In the genomic region with DNA sequence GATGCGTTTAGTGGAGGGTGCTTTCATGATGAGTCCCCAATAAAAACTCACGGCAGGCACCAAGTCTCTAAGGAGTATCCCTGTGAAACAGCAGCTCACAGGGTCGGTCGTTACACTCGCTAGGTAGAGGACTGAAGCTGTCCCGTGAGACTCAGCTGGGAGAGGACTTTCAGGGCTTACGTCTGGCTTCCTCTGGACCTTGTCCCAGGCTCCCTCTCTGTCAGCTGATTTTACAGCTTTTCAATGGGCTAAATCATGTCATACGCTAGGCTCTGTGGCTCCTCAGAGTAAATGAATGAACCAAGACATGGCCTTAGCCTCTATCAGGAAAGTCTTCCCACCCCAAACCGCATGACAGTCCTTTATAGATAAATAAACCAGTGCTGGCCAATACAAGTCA, we compare ENCODE assay signal across 18 mouse cellular contexts. TPM values are rescaled to one million over a fixed set of nuclear protein-coding genes. Genes with fewer than 3 reads are reported as not detected.
DNase-seq lines count a peak whose midpoint lies in the region; ATAC-seq and TF ChIP-seq lines count a peak whose summit lies in the region.
"Had no signal": no experiment of that assay in that cellular context is flagged by ENCODE, and none has a peak within 500 bp of the region (broad histone marks: within the 10 kb centered on the region; RNA-seq: fewer than 3 reads in every experiment).

No protein-coding gene starts in this region.

- H3K27ac ChIP-seq in kidney, adult 2 months (ENCODE audit: insufficient read depth, low read depth, low read length): peak overlapping the region; percentile 77
- H3K27ac ChIP-seq in kidney, embryonic 16.5 days (ENCODE audit: low read length): no peak overlapping the region
- H3K27ac ChIP-seq: embryonic facial prominence, embryonic 12.5 days; forebrain, embryonic 12.5 days; heart, embryonic 13.5 days; hindbrain, embryonic 15.5 days had no signal

- no peak for TF ChIP-seq CTCF in kidney, adult 2 months (conservative IDR thresholded peaks at IDR 0.05; ENCODE audit: insufficient read depth, insufficient read length, low read depth, low read length)

- 42% methylated on average over 9 of the region's 9 CpGs for WGBS in kidney, adult 2 months
- WGBS in kidney, embryonic 16.5 days: 43% methylated on average over 9 of the region's 9 CpGs

- H3K9ac ChIP-seq in kidney, embryonic 16.5 days (replicated peaks; ENCODE audit: low read length): no peak overlapping the region
- H3K9ac ChIP-seq: embryonic facial prominence, embryonic 12.5 days; forebrain, embryonic 12.5 days; heart, embryonic 13.5 days; hindbrain, embryonic 15.5 days had no signal

- H3K27me3 ChIP-seq in kidney, adult 2 months (replicated peaks; ENCODE audit: control insufficient read depth, insufficient read depth, low read length): no peaks in the 10 kb centered on the region
- no peaks in the 10 kb centered on the region for H3K27me3 ChIP-seq in kidney, embryonic 16.5 days (ENCODE audit: insufficient read depth, low read length)
- H3K27me3 ChIP-seq: embryonic facial prominence, embryonic 12.5 days; forebrain, embryonic 12.5 days; heart, embryonic 13.5 days; hindbrain, embryonic 15.5 days had no signal

- H3K36me3 ChIP-seq in kidney, adult 2 months (ENCODE audit: control insufficient read depth, insufficient read depth, low read length): no peaks in the 10 kb centered on the region
- H3K36me3 ChIP-seq in kidney, embryonic 16.5 days (ENCODE audit: insufficient read depth, low read length): no peaks in the 10 kb centered on the region
- H3K36me3 ChIP-seq: embryonic facial prominence, embryonic 12.5 days; forebrain, embryonic 12.5 days; heart, embryonic 13.5 days; hindbrain, embryonic 15.5 days had no signal

- no peaks in the 10 kb centered on the region for H3K9me3 ChIP-seq in kidney, embryonic 16.5 days (ENCODE audit: low read length)
- H3K9me3 ChIP-seq: embryonic facial prominence, embryonic 12.5 days; forebrain, embryonic 12.5 days; heart, embryonic 13.5 days; hindbrain, embryonic 15.5 days had no signal

- H3K4me3 ChIP-seq in kidney, adult 2 months (ENCODE audit: insufficient read depth, low read depth, low read length): no peak overlapping the region
- H3K4me3 ChIP-seq in kidney, embryonic 16.5 days (ENCODE audit: low read length): no peak overlapping the region
- H3K4me3 ChIP-seq: embryonic facial prominence, embryonic 12.5 days; forebrain, embryonic 12.5 days; heart, embryonic 13.5 days; hindbrain, embryonic 15.5 days had no signal

- ATAC-seq in kidney, embryonic 16.5 days (ENCODE audit: low FRiP score, low TSS enrichment): no peak; the same call in 1 of the 2 replicates
- no peak for ATAC-seq in granulocyte monocyte progenitor cell, adult 5-6 weeks (replicated peaks; ENCODE audit: poor library complexity, severe bottlenecking)
- ATAC-seq: forebrain, embryonic 16.5 days had no signal

- TF ChIP-seq POLR2A in kidney, adult 2 months (IDR thresholded peaks at IDR 0.05; ENCODE audit: low read depth, low read length): no peak

- H3K4me2 ChIP-seq in kidney, embryonic 16.5 days (replicated peaks; ENCODE audit: low read depth, low read length): no peak overlapping the region
- H3K4me2 ChIP-seq: embryonic facial prominence, embryonic 12.5 days; forebrain, embryonic 12.5 days; heart, embryonic 13.5 days; hindbrain, embryonic 15.5 days had no signal

- H3K4me1 ChIP-seq in kidney, adult 2 months (ENCODE audit: control insufficient read depth, insufficient read depth, low read length): peaks cover 27% of the 10 kb centered on the region
- H3K4me1 ChIP-seq in kidney, embryonic 16.5 days (ENCODE audit: insufficient read depth, low read length): no peaks in the 10 kb centered on the region
- H3K4me1 ChIP-seq: embryonic facial prominence, embryonic 12.5 days; forebrain, embryonic 12.5 days; hindbrain, embryonic 15.5 days had no signal

- peak; percentile 86 for DNase-seq in kidney, adult 2 months
- DNase-seq in kidney, adult 8-10 months: peak; percentile 80 to 83
- DNase-seq in kidney, postnatal 14 days: peak; percentile 71
- DNase-seq in testis, postnatal 14 days (ENCODE audit: low spot score): no peak
- DNase-seq in Muller cell, postnatal 12 days (ENCODE audit: inconsistent ontology term): no peak
- DNase-seq: adrenal gland, postnatal 10 days; cerebellum, adult 11 months; cerebellum, adult 8-10 months; cerebellum, postnatal 14 days; gastrocnemius, postnatal 10 days; heart, postnatal 36 days had no signal

RNA-seq across cellular contexts. Expression of gene Gpx3, which starts 7.7 kb away (rescaled TPM):
- polyA plus RNA-seq in kidney, adult 2 months (2012; rRNA removed): 28,844 and 31,623 TPM in 2 replicates
- 262 and 297 TPM in 2 replicates for polyA plus RNA-seq in kidney, embryonic 16.5 days (2015; fragmentation: Nextera tagmentation; extraction: Ambion mirVana)
- total RNA-seq in granulocyte monocyte progenitor cell, adult 5-6 weeks (2014; fragmentation: Nextera tagmentation): 24.9 and 29.6 TPM in 2 replicates
- 1.6 and 4.0 TPM in 2 replicates for total RNA-seq in granulocyte monocyte progenitor cell, adult 5-6 weeks (2017)

RNA-seq across cellular contexts. Expression of gene Hint1, which starts 28.4 kb away (rescaled TPM):
- 1,115 and 1,173 TPM in 2 replicates for polyA plus RNA-seq in kidney, adult 2 months (2012; rRNA removed)
- polyA plus RNA-seq in kidney, embryonic 16.5 days (2015; fragmentation: Nextera tagmentation; extraction: Ambion mirVana): 540 and 595 TPM in 2 replicates
- total RNA-seq in granulocyte monocyte progenitor cell, adult 5-6 weeks (2014; fragmentation: Nextera tagmentation): 686 and 699 TPM in 2 replicates
- 600 and 654 TPM in 2 replicates for total RNA-seq in granulocyte monocyte progenitor cell, adult 5-6 weeks (2017)

RNA-seq across cellular contexts. Expression of gene Lyrm7, which starts 33.9 kb away (rescaled TPM):
- polyA plus RNA-seq in kidney, adult 2 months (2012; rRNA removed): 1.4 and 3.9 TPM in 2 replicates
- polyA plus RNA-seq in kidney, embryonic 16.5 days (2015; fragmentation: Nextera tagmentation; extraction: Ambion mirVana): 6.3 and 9.2 TPM in 2 replicates
- 4.0 and 9.3 TPM in 2 replicates for total RNA-seq in granulocyte monocyte progenitor cell, adult 5-6 weeks (2014; fragmentation: Nextera tagmentation)
- total RNA-seq in granulocyte monocyte progenitor cell, adult 5-6 weeks (2017): 2.0 and 11.1 TPM in 2 replicates

Comparison
In these comparisons a context has a peak if more than half of its experiments do, and no peak if none do; other contexts are left out.
1. RNA of gene Gpx3, which starts 7.7 kb away (polyA plus RNA-seq): 28,844 to 31,623 TPM in kidney, adult 2 months; 262 to 297 TPM in kidney, embryonic 16.5 days; every median in the first group is over 10 times any median in the second.
2. DNase-seq: peak in kidney, adult 2 months (single experiment), kidney, adult 8-10 months (2 of 2) and kidney, postnatal 14 days (single experiment); none in testis, postnatal 14 days (single experiment) and Muller cell, postnatal 12 days (single experiment).